Mouse (Mus musculus) stomach, postnatal 0 days (tissue): ENCODE measurements around the gene Tns3.

Source experiments
- CTCF ChIP-seq: IDR thresholded peaks from 2 replicates; pipeline ENCODE4 v1.5.1; 2016; ENCODE audit warnings: antibody characterized with exemption, low read depth, mild to moderate bottlenecking, moderate library complexity
- EP300 ChIP-seq: optimal IDR thresholded peaks from 2 replicates; pipeline ENCODE3; 2016; ENCODE audit warnings: antibody characterized with exemption

- TF ChIP-seq CTCF (no peak), EP300 (no peak)
These were observed 57.2 kb downstream of the Tns3 start for GRCm38 (mm10) chr11:8607123-8607522.
